ENCODE assay signal across 11 mouse cellular contexts in genomic region chr11:5009354-5010074, GRCm38 (mm10). TPM values are rescaled to one million over a fixed set of nuclear protein-coding genes. Genes with fewer than 3 reads are reported as not detected.
DNase-seq lines count a peak whose midpoint lies in the region; ATAC-seq and TF ChIP-seq lines count a peak whose summit lies in the region.
"Had no signal": no experiment of that assay in that cellular context is flagged by ENCODE, and none has a peak within 500 bp of the region (broad histone marks: within the 10 kb centered on the region; RNA-seq: fewer than 3 reads in every experiment).

No protein-coding gene starts in this region.

- TF ChIP-seq CTCF in intestine, postnatal 0 days (IDR thresholded peaks at IDR 0.05; ENCODE audit: low read depth) = no peak
- no peak for TF ChIP-seq CTCF in G1E (IDR thresholded peaks at IDR 0.05; ENCODE audit: low read depth, low read length)

- no peaks in the 10 kb centered on the region for H3K27me3 ChIP-seq in intestine, embryonic 15.5 days (replicated peaks)
- no peaks in the 10 kb centered on the region for H3K27me3 ChIP-seq in intestine, postnatal 0 days (replicated peaks; ENCODE audit: control insufficient read depth, insufficient read depth, low read length)
- H3K27me3 ChIP-seq in G1E (ENCODE audit: insufficient read depth, low read length) = no peaks in the 10 kb centered on the region
- H3K27me3 ChIP-seq in liver, embryonic 16.5 days (ENCODE audit: control insufficient read depth, insufficient read depth, low read depth, low read length) = no peaks in the 10 kb centered on the region
- no peaks in the 10 kb centered on the region for H3K27me3 ChIP-seq in forebrain, embryonic 14.5 days (replicated peaks; ENCODE audit: control insufficient read depth, insufficient read depth, low read length)
- H3K27me3 ChIP-seq: forebrain, embryonic 13.5 days had no signal

- no peaks in the 10 kb centered on the region; the same call in 1 of the 2 replicates for H3K4me1 ChIP-seq in intestine, embryonic 15.5 days (replicated peaks)
- 0 out of 2 replicates have a peak, but pooled peaks cover 5% of the 10 kb centered on the region for H3K4me1 ChIP-seq in intestine, postnatal 0 days (replicated peaks; ENCODE audit: control insufficient read depth, insufficient read depth, low read length)
- H3K4me1 ChIP-seq in G1E (ENCODE audit: insufficient read depth, low read depth, low read length) = peaks cover 79% of the 10 kb centered on the region
- H3K4me1 ChIP-seq in liver, embryonic 16.5 days (ENCODE audit: control insufficient read depth, low read depth, low read length) = peaks cover 66% of the 10 kb centered on the region
- no peaks in the 10 kb centered on the region for H3K4me1 ChIP-seq in forebrain, embryonic 14.5 days (ENCODE audit: control insufficient read depth, insufficient read depth, low read length)

- no peak overlapping the region for H3K4me2 ChIP-seq in intestine, embryonic 15.5 days (replicated peaks)
- no peak overlapping the region for H3K4me2 ChIP-seq in intestine, postnatal 0 days (replicated peaks; ENCODE audit: low read depth)
- peak overlapping the region; percentile 63 for H3K4me2 ChIP-seq in liver, embryonic 16.5 days (ENCODE audit: low read depth, low read length)
- H3K4me2 ChIP-seq in forebrain, embryonic 14.5 days (ENCODE audit: low read length) = no peak overlapping the region
- H3K4me2 ChIP-seq: forebrain, embryonic 13.5 days had no signal

- H3K36me3 ChIP-seq in intestine, embryonic 15.5 days = peaks cover 10% of the 10 kb centered on the region; the same call in 1 of the 2 replicates
- peaks cover 32% of the 10 kb centered on the region for H3K36me3 ChIP-seq in intestine, postnatal 0 days (ENCODE audit: control insufficient read depth, insufficient read depth)
- peaks cover 70% of the 10 kb centered on the region for H3K36me3 ChIP-seq in G1E (replicated peaks)
- H3K36me3 ChIP-seq in liver, embryonic 16.5 days (ENCODE audit: control insufficient read depth, insufficient read depth) = peaks cover 27% of the 10 kb centered on the region
- H3K36me3 ChIP-seq in forebrain, embryonic 14.5 days (ENCODE audit: control insufficient read depth, insufficient read depth, low read length) = peaks cover 38% of the 10 kb centered on the region

- peak; percentile 59; the same call in 1 of the 2 replicates for ATAC-seq in intestine, embryonic 15.5 days
- no peak for ATAC-seq in intestine, postnatal 0 days
- peak; percentile 66 for ATAC-seq in G1E (ENCODE audit: extremely low read depth, insufficient number of reproducible peaks, low FRiP score, poor library complexity, severe bottlenecking)
- peak; percentile 90 for ATAC-seq in liver, embryonic 16.5 days (ENCODE audit: low read depth)
- ATAC-seq in forebrain, embryonic 14.5 days = no peak
- no peak for ATAC-seq in granulocyte monocyte progenitor cell, adult 5-6 weeks (replicated peaks; ENCODE audit: poor library complexity, severe bottlenecking)
- ATAC-seq: forebrain, embryonic 13.5 days had no signal

- DNase-seq in G1E (ENCODE audit: low spot score) = peak; percentile 48
- DNase-seq in c-Kit-positive CD71-positive TER-119-positive erythroid progenitor cells, embryonic 14.5 days (ENCODE audit: low spot score) = peak; percentile 77
- no peak for DNase-seq in forebrain, embryonic 14.5 days (ENCODE audit: low spot score)
- DNase-seq in embryo, embryonic 9.5 days (ENCODE audit: extremely low spot score) = no peak
- DNase-seq: lung, postnatal 14 days; thymus, adult 18-20 months had no signal

- no peak overlapping the region for H3K27ac ChIP-seq in intestine, embryonic 15.5 days
- no peak overlapping the region for H3K27ac ChIP-seq in intestine, postnatal 0 days (ENCODE audit: low read depth, low read length)
- H3K27ac ChIP-seq in liver, embryonic 16.5 days (ENCODE audit: low read length) = peak overlapping the region; percentile 95
- H3K27ac ChIP-seq in forebrain, embryonic 14.5 days (ENCODE audit: low read depth, low read length) = no peak overlapping the region
- H3K27ac ChIP-seq: forebrain, embryonic 13.5 days had no signal

- H3K4me3 ChIP-seq in intestine, embryonic 15.5 days (replicated peaks) = no peak overlapping the region
- no peak overlapping the region for H3K4me3 ChIP-seq in intestine, postnatal 0 days (ENCODE audit: low read depth, low read length)
- H3K4me3 ChIP-seq in G1E (ENCODE audit: low read depth, low read length) = no peak overlapping the region; the same call in 1 of the 2 replicates
- peak overlapping the region; percentile 55 for H3K4me3 ChIP-seq in liver, embryonic 16.5 days (ENCODE audit: low read depth, low read length)
- no peak overlapping the region for H3K4me3 ChIP-seq in forebrain, embryonic 14.5 days (ENCODE audit: low read depth, low read length)
- H3K4me3 ChIP-seq: forebrain, embryonic 13.5 days had no signal

- no peak overlapping the region for H3K9ac ChIP-seq in intestine, embryonic 15.5 days
- H3K9ac ChIP-seq in intestine, postnatal 0 days (ENCODE audit: low read depth, low read length) = no peak overlapping the region
- peak overlapping the region; percentile 63 for H3K9ac ChIP-seq in liver, embryonic 16.5 days (ENCODE audit: low read depth, low read length)
- H3K9ac ChIP-seq in forebrain, embryonic 14.5 days (ENCODE audit: low read length) = no peak overlapping the region
- H3K9ac ChIP-seq: forebrain, embryonic 13.5 days had no signal

- WGBS in intestine, embryonic 15.5 days = 81% methylated on average over 3 of the region's 3 CpGs
- WGBS in intestine, postnatal 0 days = 79% methylated on average over 3 of the region's 3 CpGs
- 23% methylated on average over 3 of the region's 3 CpGs for WGBS in liver, embryonic 16.5 days (ENCODE audit: insufficient replicate concordance)
- WGBS in forebrain, embryonic 14.5 days = 92% methylated on average over 3 of the region's 3 CpGs

- H3K9me3 ChIP-seq in intestine, embryonic 15.5 days = no peaks in the 10 kb centered on the region
- H3K9me3 ChIP-seq in intestine, postnatal 0 days (ENCODE audit: control insufficient read depth) = no peaks in the 10 kb centered on the region
- H3K9me3 ChIP-seq in G1E (replicated peaks) = no peaks in the 10 kb centered on the region
- no peaks in the 10 kb centered on the region for H3K9me3 ChIP-seq in liver, embryonic 16.5 days (replicated peaks; ENCODE audit: control insufficient read depth, low read length)
- H3K9me3 ChIP-seq in forebrain, embryonic 14.5 days (replicated peaks; ENCODE audit: control insufficient read depth, low read length) = no peaks in the 10 kb centered on the region
- H3K9me3 ChIP-seq: forebrain, embryonic 13.5 days had no signal

RNA-seq across cellular contexts. Expression of gene Ap1b1, which starts 22.9 kb away (rescaled TPM):
- polyA plus RNA-seq in intestine, embryonic 15.5 days (2015; fragmentation: Nextera tagmentation; extraction: Ambion mirVana) = 63.5 and 71.3 TPM in 2 replicates
- polyA plus RNA-seq in intestine, postnatal 0 days (2015; fragmentation: Nextera tagmentation; extraction: Ambion mirVana) = 60.3 and 60.4 TPM in 2 replicates
- 129 and 141 TPM in 2 replicates for total RNA-seq in G1E (2014; fragmentation: Nextera tagmentation)
- total RNA-seq in G1E (2017) = 94.9 and 98.0 TPM in 2 replicates
- polyA plus RNA-seq in G1E (2012) = 76.1 and 86.1 TPM in 2 replicates
- 78.9 and 81.7 TPM in 2 replicates for polyA plus RNA-seq in liver, embryonic 16.5 days (2015; fragmentation: Nextera tagmentation; extraction: Ambion mirVana)
- 58.4 and 75.5 TPM in 2 replicates for polyA plus RNA-seq in forebrain, embryonic 14.5 days (2014; fragmentation: Nextera tagmentation; extraction: Ambion mirVana)
- total RNA-seq in granulocyte monocyte progenitor cell, adult 5-6 weeks (2014; fragmentation: Nextera tagmentation) = 44.9 and 46.4 TPM in 2 replicates
- 23.4 and 35.8 TPM in 2 replicates for total RNA-seq in granulocyte monocyte progenitor cell, adult 5-6 weeks (2017)

RNA-seq across cellular contexts. Expression of gene Rasl10a, which starts 48.4 kb away (rescaled TPM):
- polyA plus RNA-seq in intestine, embryonic 15.5 days (2015; fragmentation: Nextera tagmentation; extraction: Ambion mirVana) = 0.68 and 0.90 TPM in 2 replicates
- 0.93 and 1.2 TPM in 2 replicates for polyA plus RNA-seq in intestine, postnatal 0 days (2015; fragmentation: Nextera tagmentation; extraction: Ambion mirVana)
- total RNA-seq in G1E (2014; fragmentation: Nextera tagmentation) (not detected in 2 replicates), G1E (2017) (0.55 TPM in 1 of 2 replicates, not detected in the other)
- 0.37 and 0.47 TPM in 2 replicates for polyA plus RNA-seq in G1E (2012)
- polyA plus RNA-seq in liver, embryonic 16.5 days (2015; fragmentation: Nextera tagmentation; extraction: Ambion mirVana) = 0.27 and 0.36 TPM in 2 replicates
- polyA plus RNA-seq in forebrain, embryonic 14.5 days (2014; fragmentation: Nextera tagmentation; extraction: Ambion mirVana) = 0.25 and 0.53 TPM in 2 replicates
- total RNA-seq in granulocyte monocyte progenitor cell, adult 5-6 weeks (2014; fragmentation: Nextera tagmentation) = not detected in 2 replicates
- total RNA-seq in granulocyte monocyte progenitor cell, adult 5-6 weeks (2017) = not detected in 2 replicates
- polyA plus RNA-seq: forebrain, embryonic 13.5 days had no signal

RNA-seq across cellular contexts. Expression of gene Gas2l1, which starts 55.6 kb away (rescaled TPM):
- polyA plus RNA-seq in intestine, embryonic 15.5 days (2015; fragmentation: Nextera tagmentation; extraction: Ambion mirVana) = 28.2 and 28.5 TPM in 2 replicates
- polyA plus RNA-seq in intestine, postnatal 0 days (2015; fragmentation: Nextera tagmentation; extraction: Ambion mirVana) = 18.9 and 22.8 TPM in 2 replicates
- total RNA-seq in G1E (2014; fragmentation: Nextera tagmentation) (29.4 and 32.1 TPM in 2 replicates), G1E (2017) (18.2 and 22.1 TPM in 2 replicates)
- polyA plus RNA-seq in G1E (2012) = 103 and 113 TPM in 2 replicates
- 8.4 and 9.4 TPM in 2 replicates for polyA plus RNA-seq in liver, embryonic 16.5 days (2015; fragmentation: Nextera tagmentation; extraction: Ambion mirVana)
- 14.4 and 20.4 TPM in 2 replicates for polyA plus RNA-seq in forebrain, embryonic 14.5 days (2014; fragmentation: Nextera tagmentation; extraction: Ambion mirVana)
- 1.0 TPM in 1 of 2 replicates, not detected in the other for total RNA-seq in granulocyte monocyte progenitor cell, adult 5-6 weeks (2014; fragmentation: Nextera tagmentation)
- total RNA-seq in granulocyte monocyte progenitor cell, adult 5-6 weeks (2017) = 1.2 and 1.3 TPM in 2 replicates

Comparison
In these comparisons a context has a peak if more than half of its experiments do, and no peak if none do; other contexts are left out.
1. ATAC-seq: peak in intestine, embryonic 15.5 days (single experiment), G1E (single experiment) and liver, embryonic 16.5 days (single experiment); none in intestine, postnatal 0 days (single experiment), forebrain, embryonic 14.5 days (single experiment) and granulocyte monocyte progenitor cell, adult 5-6 weeks (single experiment).
2. DNase-seq: peak in G1E (single experiment) and c-Kit-positive CD71-positive TER-119-positive erythroid progenitor cells, embryonic 14.5 days (single experiment); none in forebrain, embryonic 14.5 days (single experiment) and embryo, embryonic 9.5 days (single experiment).